ENCODE assay signal across 14 mouse cellular contexts in genomic region chr5:81686845-81687244, GRCm38 (mm10).
A peak's percentile ranks its signal among the peaks of the same experiment; 100 is the strongest.
DNase-seq lines count a peak whose midpoint lies in the region; ATAC-seq and TF ChIP-seq lines count a peak whose summit lies in the region.
"Had no signal": no experiment of that assay in that cellular context is flagged by ENCODE, and none has a peak within 500 bp of the region (broad histone marks: within the 10 kb centered on the region; RNA-seq: fewer than 3 reads in every experiment).

No protein-coding gene starts in this region.

- ATAC-seq in heart, embryonic 12.5 days (ENCODE audit: insufficient number of reproducible peaks, low FRiP score), result no peak
- ATAC-seq in stomach, postnatal 0 days (ENCODE audit: low FRiP score, low TSS enrichment), result no peak
- ATAC-seq in intestine, embryonic 15.5 days, result no peak
- ATAC-seq: midbrain, embryonic 13.5 days had no signal

- DNase-seq in adrenal gland, postnatal 10 days, result peak; percentile 37
- no peak for DNase-seq in adrenal gland, adult 18-20 months (ENCODE audit: low spot score in 2 of 2)
- peak; percentile 3 for DNase-seq in heart, adult 8-10 months (ENCODE audit: low spot score)
- peak; percentile 15 for DNase-seq in ovary, postnatal 14 days (ENCODE audit: low spot score)
- DNase-seq in ovary, postnatal 36 days (ENCODE audit: low spot score), result no peak
- peak; percentile 16 for DNase-seq in stomach, postnatal 0 days (ENCODE audit: low spot score)

- H3K4me1 ChIP-seq in heart, embryonic 12.5 days (replicated peaks), result no peaks in the 10 kb centered on the region
- no peaks in the 10 kb centered on the region for H3K4me1 ChIP-seq in stomach, postnatal 0 days (replicated peaks; ENCODE audit: control insufficient read depth, insufficient read depth)
- H3K4me1 ChIP-seq in intestine, embryonic 15.5 days (replicated peaks), result no peaks in the 10 kb centered on the region
- H3K4me1 ChIP-seq: forebrain, embryonic 10.5 days; hindbrain, embryonic 10.5 days; liver, embryonic 15.5 days; midbrain, embryonic 13.5 days had no signal

- H3K9ac ChIP-seq in heart, embryonic 12.5 days, result no peak overlapping the region
- H3K9ac ChIP-seq in stomach, postnatal 0 days (ENCODE audit: low read length), result no peak overlapping the region
- no peak overlapping the region for H3K9ac ChIP-seq in intestine, embryonic 15.5 days
- H3K9ac ChIP-seq: liver, embryonic 15.5 days; midbrain, embryonic 13.5 days had no signal

- H3K27me3 ChIP-seq in heart, embryonic 12.5 days (replicated peaks), result no peaks in the 10 kb centered on the region
- H3K27me3 ChIP-seq in stomach, postnatal 0 days (ENCODE audit: control insufficient read depth, insufficient read depth, low read length), result no peaks in the 10 kb centered on the region
- H3K27me3 ChIP-seq in intestine, embryonic 15.5 days (replicated peaks), result no peaks in the 10 kb centered on the region
- H3K27me3 ChIP-seq: CH12.LX; liver, embryonic 15.5 days; midbrain, embryonic 13.5 days had no signal

- no peak for TF ChIP-seq CTCF in stomach, postnatal 0 days (IDR thresholded peaks at IDR 0.05; ENCODE audit: low read depth)

- H3K4me2 ChIP-seq in heart, embryonic 12.5 days, result no peak overlapping the region
- no peak overlapping the region for H3K4me2 ChIP-seq in stomach, postnatal 0 days (replicated peaks; ENCODE audit: low read depth)
- no peak overlapping the region for H3K4me2 ChIP-seq in intestine, embryonic 15.5 days (replicated peaks)
- H3K4me2 ChIP-seq: liver, embryonic 15.5 days; midbrain, embryonic 13.5 days had no signal

- no peaks in the 10 kb centered on the region for H3K9me3 ChIP-seq in heart, embryonic 12.5 days (replicated peaks)
- H3K9me3 ChIP-seq in stomach, postnatal 0 days (ENCODE audit: control insufficient read depth, low read length), result no peaks in the 10 kb centered on the region
- no peaks in the 10 kb centered on the region for H3K9me3 ChIP-seq in intestine, embryonic 15.5 days
- H3K9me3 ChIP-seq: forebrain, embryonic 10.5 days; hindbrain, embryonic 10.5 days; liver, embryonic 15.5 days; midbrain, embryonic 13.5 days had no signal

- H3K4me3 ChIP-seq in heart, embryonic 12.5 days, result no peak overlapping the region
- H3K4me3 ChIP-seq in stomach, postnatal 0 days (ENCODE audit: low read depth, low read length), result no peak overlapping the region
- H3K4me3 ChIP-seq in intestine, embryonic 15.5 days (replicated peaks), result no peak overlapping the region
- H3K4me3 ChIP-seq: forebrain, embryonic 10.5 days; hindbrain, embryonic 10.5 days; liver, embryonic 15.5 days; midbrain, embryonic 13.5 days had no signal

- H3K27ac ChIP-seq in heart, embryonic 12.5 days (ENCODE audit: poor library complexity, severe bottlenecking), result no peak overlapping the region
- H3K27ac ChIP-seq in stomach, postnatal 0 days (replicated peaks), result no peak overlapping the region
- no peak overlapping the region for H3K27ac ChIP-seq in intestine, embryonic 15.5 days
- H3K27ac ChIP-seq: forebrain, embryonic 10.5 days; hindbrain, embryonic 10.5 days; liver, embryonic 15.5 days; macrophage; midbrain, embryonic 13.5 days had no signal

- 80% methylated on average over 4 of the region's 4 CpGs for WGBS in heart, embryonic 12.5 days
- 45% methylated on average over 4 of the region's 4 CpGs for WGBS in stomach, postnatal 0 days
- 63% methylated on average over 4 of the region's 4 CpGs for WGBS in intestine, embryonic 15.5 days

- TF ChIP-seq EP300 in stomach, postnatal 0 days (optimal IDR thresholded peaks at IDR 0.05), result no peak

- no peaks in the 10 kb centered on the region for H3K36me3 ChIP-seq in heart, embryonic 12.5 days
- H3K36me3 ChIP-seq in stomach, postnatal 0 days (ENCODE audit: control insufficient read depth, insufficient read depth, low read length), result no peaks in the 10 kb centered on the region
- no peaks in the 10 kb centered on the region for H3K36me3 ChIP-seq in intestine, embryonic 15.5 days
- H3K36me3 ChIP-seq: forebrain, embryonic 10.5 days; hindbrain, embryonic 10.5 days; liver, embryonic 15.5 days had no signal

Comparison
In these comparisons a context has a peak if more than half of its experiments do, and no peak if none do; other contexts are left out.
1. DNase-seq: peak in adrenal gland, postnatal 10 days (single experiment), heart, adult 8-10 months (single experiment), ovary, postnatal 14 days (single experiment) and stomach, postnatal 0 days (single experiment); none in adrenal gland, adult 18-20 months (0 of 2) and ovary, postnatal 36 days (single experiment).